Mouse (Mus musculus): ENCODE measurements around the gene Herc3.

DNA sequence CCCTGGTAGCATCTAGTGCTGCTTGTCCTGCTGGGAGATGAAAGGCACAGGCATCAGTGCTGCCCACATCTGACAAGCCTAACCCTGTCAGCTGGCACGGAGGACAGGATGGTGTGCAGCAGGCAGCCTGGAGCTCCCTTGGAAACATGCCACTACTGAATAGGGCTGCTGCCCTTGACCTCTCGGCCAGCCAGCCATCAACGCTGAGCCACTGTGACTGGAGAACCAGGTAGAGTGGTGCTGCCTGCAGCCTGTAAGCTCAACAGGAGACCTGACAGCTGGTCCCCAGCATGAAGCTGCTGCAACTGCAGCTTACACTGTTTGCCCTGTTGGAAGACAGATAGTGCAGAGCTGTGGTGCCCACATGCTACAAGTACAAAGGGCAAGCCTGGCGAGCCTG, 48.3 kb downstream of the Herc3 start:
- TF ChIP-seq CTCF (IDR thresholded peaks at IDR 0.05; ENCODE audit: borderline replicate concordance, insufficient read depth, low read depth, low read length) = no peak
- TF ChIP-seq POLR2A (IDR thresholded peaks at IDR 0.05; ENCODE audit: borderline replicate concordance, insufficient read depth, low read length) = no peak
